Mouse (Mus musculus) gastrocnemius, postnatal 36 days (tissue): ENCODE data around the gene Plcg1. TPM values are rescaled to one million over a fixed set of nuclear protein-coding genes. Genes with fewer than 3 reads are reported as not detected.
A peak's percentile ranks its signal among the peaks of the same experiment; 100 is the strongest.

ENCODE experiments used
- DNase-seq, 2 experiments: peaks; one replicate each; pipeline ENCODE4 v3.0.0; 2022
- intact Hi-C: fragments of 180-260 bp; cut with DNase I; formaldehyde crosslinking; loops from one replicate; pipeline ENCODE4 v1.15.1; 2025
- long read RNA-seq, 2 experiments: library from polyadenylated mRNA; stranded (forward); transcript quantifications; one replicate each; pipeline ENCODE4 v2.0.0; 2021
- total RNA-seq, 2 experiments: library from RNA; stranded (reverse); gene quantifications; 2 replicates each; pipeline ENCODE4 v1.2.3; 2021

The Plcg1 gene
- total RNA-seq: 10 to 100 TPM; 16.8 to 20.5 TPM
- long read RNA-seq, experiment 1, partial matches to known transcripts: 3 of 22 reads
- long read RNA-seq, experiment 1, other reads (novel, unspliced or antisense): 19 of 22 reads
- long read RNA-seq, experiment 2, partial matches to known transcripts: 9 of 25 reads
- long read RNA-seq, experiment 2, other reads (novel, unspliced or antisense): 16 of 25 reads

DNA sequence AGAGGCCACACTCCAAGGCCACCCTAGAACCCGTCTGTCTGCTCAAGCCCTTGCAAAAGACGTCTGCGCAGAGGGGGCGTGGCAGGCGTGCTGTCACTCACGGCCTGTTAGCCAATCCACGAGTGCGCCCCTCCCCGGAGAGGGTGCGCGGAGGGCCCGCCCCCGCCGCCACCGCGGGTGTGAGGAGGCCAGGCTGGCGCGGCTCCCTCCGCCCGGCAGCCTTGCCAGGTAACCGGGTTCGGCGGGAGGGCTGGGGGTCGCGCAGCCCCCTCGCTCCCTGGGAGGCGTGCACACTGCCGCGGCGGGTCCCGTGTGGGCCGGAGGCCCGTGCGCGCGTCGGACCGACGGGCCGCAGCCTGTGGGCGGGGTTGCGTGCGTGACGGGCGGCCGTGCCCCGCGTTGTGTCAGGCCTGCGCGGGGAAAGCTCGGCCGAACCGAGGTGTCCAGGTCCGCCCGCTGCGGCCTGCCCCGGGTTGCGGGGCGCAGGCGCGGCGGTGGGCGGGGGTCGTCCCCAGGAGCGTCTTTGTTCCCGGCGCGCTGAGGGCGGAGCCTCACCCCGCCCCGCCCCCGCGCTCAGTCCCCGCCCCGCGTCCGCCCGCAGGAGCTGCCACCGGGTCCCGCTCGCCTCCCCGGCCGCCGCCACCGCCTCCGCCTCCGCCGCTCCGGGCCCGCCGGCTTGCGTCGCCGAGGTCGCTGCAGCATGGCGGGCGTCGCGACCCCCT lies at the start of gene Plcg1:
Gene Plcg1 (plus strand): TSS at position 184 of the 722 bp plus-strand sequence.
- DNase-seq: peak; percentile 91 to 93
- intact Hi-C loops: no loop called here

DNA sequence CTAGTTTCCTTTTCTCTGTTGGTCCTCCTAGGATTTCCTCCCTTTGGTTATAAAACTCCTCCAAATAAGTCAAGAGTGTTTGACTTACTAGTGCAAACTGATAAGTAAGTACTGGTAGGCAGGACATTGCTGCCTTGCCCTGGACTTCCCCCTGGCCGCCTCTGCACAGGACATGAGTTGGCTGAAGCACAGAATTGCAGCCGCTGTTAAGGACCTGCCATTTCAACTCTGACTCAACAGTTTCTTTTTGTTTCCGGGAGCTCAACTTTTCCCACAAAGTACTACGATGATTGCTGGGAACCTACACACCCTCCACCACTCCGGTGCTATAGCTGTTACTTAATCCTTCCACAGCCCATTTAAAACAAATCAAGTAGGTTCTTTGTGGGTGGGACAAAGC lies 30.8 kb upstream of the Plcg1 start:
- intact Hi-C loops: no loop called here
- DNase-seq: peak in 1 of 2 experiments; percentile 20

DNA sequence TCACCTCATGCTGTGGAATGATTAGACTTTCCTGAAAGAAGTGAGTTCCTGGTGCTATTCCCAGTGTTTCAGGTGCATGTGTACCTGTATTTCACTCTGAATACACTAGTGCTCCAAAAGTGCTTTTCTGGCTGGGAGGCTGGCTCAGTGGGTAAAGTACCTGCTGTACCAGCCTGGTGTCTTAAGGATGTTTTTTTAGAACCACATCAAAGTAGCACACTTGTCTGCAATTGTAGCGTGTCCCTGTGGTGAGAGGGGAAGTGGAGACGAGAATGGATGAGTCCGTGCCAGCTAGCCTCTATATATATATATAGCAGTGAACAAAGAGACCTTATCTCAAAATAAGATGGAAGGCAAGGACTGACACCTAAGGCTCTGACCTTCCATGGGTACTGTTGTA lies 29.5 kb upstream of the Plcg1 start:
- DNase-seq: no peak
- intact Hi-C loops: no loop called here

DNA sequence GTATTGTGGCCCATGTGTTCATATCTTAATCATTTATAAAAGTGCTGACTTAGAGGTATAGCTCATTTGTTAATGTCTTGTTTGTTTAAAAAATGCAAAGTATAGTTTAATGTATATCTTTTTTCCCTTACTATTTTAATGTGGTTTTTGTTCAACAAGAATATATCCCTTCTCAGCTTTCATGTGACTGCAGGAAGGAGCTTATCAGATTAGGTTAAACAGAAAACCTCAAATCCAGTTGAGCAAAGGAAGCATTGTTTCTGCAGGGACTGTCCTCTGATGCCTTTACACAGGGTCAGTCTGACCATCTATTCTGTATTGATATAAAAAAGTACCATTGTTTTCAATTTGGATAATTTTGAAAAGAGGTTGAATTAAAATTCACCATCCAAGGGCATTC lies 28.3 kb upstream of the Plcg1 start:
- intact Hi-C loops: no loop called here
- DNase-seq: no peak

DNA sequence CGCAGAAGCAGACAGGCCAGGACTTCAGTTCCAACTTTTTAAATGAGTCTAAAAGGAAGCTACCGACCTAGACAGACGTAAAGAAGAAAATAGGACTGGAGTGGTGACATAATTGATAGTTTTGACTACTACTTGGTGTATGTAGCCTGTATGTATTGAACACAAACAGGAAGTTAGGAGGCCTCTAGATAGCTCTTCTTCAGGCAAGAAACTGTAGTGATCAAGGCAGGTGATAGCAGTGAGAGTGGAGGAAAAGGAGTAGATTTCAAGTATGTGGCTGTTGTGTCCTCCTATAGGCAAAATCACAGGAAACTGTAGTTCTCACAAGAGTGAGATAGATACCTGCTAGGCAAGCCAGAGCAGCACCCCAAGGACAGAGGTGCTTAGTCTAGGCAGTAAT lies 23.4 kb upstream of the Plcg1 start:
- DNase-seq: no peak
- intact Hi-C loops: no loop called here

DNA sequence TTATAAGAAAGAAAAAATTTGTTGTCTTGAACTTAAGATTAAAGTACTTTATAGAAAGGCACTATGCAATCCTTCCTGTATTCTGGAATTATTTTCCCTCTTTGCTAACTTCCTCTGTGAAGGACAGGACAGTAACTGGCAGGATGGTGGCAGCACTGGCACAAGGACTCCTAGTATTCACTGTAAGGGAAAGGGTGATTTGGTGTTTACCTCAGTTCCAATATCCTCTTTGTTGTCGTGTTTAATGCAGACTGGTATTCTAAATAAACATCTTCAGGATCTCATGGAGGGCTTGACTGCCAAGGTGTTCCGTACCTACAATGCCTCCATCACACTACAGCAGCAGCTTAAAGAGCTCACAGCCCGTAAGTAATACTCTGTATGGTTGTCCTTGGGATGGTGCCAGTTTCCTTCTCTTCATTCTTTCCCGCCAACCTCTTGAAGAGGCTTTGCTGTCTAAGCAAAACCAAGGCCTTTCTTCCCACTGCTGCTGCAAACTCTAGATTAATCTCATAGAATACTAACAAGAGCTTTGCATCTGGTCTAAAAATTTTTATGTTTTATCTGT lies 15.6 kb upstream of the Plcg1 start:
- intact Hi-C loops: loop anchor here (5.0 kb wide), 1 partner anchor 172 kb away; no protein-coding TSS in a partner anchor
- no peak for DNase-seq

DNA sequence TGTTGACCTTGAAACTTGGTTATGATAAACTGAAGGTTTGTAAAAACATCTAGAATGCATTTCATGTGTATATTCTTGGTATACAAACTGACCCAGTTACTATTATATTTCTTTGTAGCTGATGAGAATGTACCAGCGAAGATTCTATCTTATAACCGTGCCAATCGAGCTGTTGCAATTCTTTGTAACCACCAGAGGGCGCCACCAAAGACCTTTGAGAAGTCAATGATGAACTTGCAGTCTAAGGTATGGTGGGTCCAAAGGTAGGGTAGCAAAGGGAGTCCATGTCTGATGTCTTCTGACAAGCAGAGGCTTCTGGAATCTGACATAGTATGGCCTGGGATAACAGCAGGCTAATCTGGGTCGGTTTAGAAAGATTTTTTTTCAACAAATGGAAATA lies 13.8 kb upstream of the Plcg1 start:
- no peak for DNase-seq
- intact Hi-C loops: loop anchor here (5.0 kb wide), 1 partner anchor 170 kb away; no protein-coding TSS in a partner anchor

DNA sequence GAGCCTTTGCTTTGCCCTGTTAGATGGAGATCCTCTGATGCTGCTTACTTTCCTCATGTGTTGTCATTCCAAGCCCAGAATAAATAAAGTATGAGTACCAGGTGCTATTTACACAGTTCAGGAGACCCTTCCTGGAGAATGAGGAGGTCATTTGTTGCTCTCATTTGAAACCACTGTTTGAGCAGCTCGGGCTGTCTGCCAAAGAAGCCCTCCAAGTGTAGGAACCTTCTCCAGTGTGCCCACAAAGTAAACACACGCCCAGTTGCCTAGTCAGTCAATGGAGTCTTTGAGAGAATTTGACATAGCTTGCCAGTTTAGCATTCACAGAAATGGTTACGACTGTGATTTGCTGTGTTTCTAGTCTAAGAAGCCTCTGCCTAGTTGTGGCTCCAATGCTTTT lies 12.3 kb upstream of the Plcg1 start:
- intact Hi-C loops: loop anchor here (5.0 kb wide), 1 partner anchor 168 kb away; no protein-coding TSS in a partner anchor
- no peak for DNase-seq

DNA sequence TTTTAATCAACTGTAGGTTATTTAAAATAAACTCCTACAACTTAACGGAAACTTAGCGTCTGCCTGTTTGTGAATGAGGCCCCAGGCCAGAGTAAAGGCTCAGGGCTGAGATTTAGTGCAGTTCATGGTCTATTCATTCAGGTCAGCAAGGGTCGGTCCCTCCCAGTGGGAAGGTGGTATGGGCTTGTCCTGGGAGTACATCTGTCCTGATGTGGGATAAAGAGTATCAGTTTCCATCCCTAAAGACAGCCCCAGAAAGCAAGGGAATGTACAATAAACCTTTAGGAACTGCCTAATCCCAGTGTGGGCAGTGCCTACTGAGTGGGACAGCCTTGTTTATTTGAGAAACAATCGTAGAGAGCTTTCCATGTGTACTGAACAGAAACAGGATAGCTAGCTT lies 8.4 kb upstream of the Plcg1 start:
- DNase-seq: no peak
- intact Hi-C loops: no loop called here

DNA sequence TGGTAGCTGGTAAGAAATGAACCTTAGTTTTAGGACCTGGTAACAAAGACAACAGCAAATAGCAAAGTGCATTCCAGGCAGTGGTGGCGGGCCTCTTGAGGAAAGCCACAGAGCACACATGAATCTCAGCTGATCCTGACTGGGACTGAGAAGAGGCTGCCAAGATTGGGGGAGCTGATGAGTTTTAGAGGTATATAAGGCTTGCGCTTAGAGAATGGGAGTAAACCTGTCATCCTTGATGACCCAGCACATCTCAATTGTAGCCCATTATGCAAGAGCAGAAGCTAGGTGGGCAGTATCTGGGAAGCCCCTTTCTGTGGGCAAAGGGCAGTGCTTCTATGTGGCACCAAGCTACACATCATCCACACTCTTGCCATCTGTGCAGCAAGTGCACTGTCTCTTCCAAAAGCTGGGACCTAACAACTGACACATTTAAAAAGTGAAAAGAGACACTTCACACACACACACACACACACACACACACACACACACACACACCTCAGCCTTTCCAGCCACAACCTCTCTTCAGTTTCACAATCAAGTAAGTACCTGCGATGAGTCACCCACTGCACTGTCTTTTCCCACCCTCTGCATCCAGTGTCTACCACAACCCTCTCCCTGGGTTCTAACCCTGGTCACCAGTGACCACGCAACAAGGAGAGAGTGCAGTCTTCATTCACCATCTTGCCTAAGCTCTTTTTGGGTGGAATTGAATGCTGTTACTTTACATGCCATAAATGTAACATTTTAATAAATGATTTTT lies 7.3 kb upstream of the Plcg1 start:
- intact Hi-C loops: no loop called here
- no peak for DNase-seq

DNA sequence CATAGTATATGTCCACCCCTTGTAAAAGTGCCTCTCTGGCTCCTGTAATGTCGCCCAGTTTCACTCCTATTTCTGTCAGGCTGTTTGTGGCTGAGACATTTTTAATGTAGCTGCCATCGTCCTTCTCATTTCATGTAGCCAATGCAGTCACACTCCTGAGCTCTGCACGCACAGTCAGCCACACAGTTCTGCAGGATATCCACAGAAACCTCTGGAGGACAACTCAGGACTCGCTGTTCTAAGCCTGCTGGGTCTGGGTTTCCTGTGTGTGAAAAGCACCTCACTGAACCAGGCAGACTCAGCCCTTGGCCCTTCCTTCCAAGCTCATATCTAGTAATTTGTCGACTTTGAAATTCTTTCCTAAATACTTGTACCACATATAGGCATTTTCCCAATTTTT lies 6.6 kb upstream of the Plcg1 start:
- intact Hi-C loops: no loop called here
- DNase-seq: no peak

DNA sequence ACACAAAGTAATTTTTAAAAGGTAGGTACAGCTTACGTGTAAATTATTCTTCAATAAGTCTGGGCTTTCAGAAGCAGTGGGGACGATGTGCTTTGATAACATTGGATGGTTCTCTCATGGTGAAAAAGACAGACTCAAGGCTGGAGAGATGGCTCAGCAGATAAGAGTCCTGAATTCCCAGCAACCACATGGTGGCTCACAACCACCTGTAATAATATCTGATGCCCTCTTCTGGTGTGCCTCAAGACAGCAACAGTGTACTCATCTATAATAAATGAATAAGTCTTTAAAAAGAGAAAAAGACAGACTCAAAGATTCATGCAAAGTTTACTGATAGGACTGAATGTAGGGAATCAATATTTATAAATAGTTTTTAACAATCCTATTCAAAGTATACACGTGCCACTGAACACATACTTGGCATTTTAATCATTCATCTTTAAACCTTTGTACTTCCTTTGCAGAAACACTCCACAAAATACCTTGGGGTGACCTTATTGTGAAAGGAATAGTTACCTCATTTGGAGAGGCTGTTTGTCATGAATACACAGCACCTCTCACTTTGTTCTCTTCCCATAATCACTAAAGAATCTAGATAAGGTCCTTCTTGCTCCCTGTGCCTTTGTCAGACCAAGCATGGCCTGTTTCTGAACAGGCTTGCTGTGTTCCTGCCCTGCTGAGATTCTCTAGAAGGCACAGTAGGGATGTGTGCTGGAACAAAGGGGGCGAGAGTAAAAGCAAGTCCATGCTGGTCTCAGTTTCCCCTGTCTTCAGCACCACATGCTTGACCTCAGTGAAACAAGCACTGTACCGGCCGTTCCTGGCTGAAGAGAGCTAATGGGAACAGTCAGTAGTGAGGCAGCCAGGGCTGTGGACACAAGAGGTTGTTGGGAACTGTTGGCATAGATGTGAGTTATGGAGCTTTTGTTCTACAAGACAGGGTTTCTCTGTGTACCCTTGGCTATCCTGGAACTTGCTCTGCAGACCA lies 4.9 kb upstream of the Plcg1 start:
- DNase-seq: no peak
- intact Hi-C loops: no loop called here

DNA sequence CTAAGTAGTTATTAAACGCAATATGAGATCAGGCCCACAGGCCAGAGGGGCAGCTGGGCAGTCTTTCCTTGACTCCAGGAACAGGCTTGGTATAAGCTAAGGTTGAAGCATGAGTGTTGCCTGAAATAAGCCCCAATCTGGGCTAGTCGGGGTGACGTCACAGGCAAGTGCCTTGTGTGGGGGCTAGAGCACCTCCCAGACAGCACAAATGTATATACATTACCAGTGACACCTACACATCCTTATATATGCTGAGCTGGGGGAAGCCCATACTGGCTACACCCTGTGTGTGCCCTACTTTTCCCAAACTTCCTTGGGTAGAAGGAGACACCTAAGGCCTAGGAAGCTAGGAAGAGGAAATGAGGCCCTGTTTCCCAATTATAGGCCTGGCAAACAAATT lies 2.1 kb upstream of the Plcg1 start:
- no peak for DNase-seq
- intact Hi-C loops: no loop called here

DNA sequence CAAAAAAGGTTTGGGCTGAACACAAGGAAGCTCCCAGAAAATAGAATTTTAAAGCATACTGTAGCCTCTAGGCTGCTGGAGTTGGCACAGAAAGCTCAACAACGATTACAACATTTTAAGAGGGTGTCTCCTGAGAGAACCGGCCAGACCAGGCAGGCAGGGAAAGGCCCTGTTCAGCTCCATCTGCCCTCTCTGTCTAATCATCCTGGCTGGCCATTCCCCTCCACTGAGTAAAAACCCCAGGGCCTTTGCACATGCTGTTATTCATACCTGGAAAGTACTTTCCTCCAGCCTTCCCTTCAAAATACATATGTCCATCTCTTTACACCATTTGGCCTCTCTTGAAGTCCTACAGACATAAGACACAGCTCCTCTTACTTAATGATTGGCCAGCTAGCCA lies 1.7 kb upstream of the Plcg1 start:
- intact Hi-C loops: no loop called here
- DNase-seq: no peak

DNA sequence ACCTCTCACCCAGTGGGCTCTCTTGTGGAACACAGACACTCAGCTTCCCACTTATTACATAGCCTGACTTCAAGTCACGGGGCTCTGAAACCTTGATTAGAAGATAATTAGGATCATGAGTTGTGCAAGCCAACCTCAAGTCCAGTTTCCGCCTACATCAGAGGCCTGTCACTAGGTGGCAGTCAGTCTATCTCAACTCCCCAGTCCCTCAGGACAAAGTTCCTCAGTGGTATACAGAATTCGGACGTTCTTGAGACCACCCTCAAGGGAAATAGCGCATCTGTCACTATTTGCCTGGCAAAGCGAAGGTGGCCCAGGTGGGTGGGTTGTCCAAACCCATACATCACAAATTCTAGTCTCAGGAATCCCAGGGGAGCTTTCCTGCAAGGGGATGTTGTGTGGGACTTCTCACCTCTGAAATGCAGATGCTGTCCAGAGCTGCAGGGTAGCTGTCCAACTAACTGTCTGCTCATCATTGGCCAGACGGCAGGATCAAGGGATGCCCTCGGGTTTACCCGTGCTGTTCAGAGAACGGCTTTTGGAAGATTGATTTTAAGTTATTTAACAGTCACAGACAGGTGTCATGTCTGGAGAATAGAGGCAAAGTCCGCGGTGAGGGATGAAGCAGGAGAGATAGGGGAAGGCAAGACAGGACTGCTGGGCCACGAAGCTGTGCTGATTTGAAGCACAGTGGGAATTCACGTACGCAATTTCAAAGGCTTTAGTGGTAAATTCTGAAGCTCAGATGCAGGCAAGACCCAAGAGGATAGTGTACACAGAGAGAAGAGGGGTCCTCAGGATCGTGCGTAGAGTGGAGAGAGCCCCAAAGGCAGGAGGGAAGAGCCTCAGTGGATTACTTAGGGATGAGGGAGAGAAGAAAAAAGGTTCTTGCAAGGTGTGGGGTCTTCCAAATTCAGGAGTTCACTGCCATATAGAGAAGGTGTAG lies 976 bp upstream of the Plcg1 start:
- DNase-seq: no peak
- intact Hi-C loops: no loop called here

DNA sequence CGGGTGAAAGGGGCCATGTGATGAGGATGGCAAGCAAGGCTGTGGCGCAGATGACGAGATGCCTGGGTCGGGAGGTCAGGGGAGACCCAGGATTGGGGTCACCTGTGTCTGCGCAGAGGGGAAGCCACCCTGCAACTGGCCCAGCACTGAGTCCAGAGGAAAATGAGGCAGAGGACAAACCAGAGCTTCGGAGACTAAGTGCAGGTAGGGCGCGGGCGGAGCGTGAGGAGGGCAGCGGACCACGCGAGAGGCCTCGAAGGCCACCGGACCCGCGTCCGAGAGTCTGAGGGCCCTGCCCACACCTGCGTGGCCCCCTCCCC lies 343 bp upstream of the Plcg1 start:
- no peak for DNase-seq
- intact Hi-C loops: no loop called here

DNA sequence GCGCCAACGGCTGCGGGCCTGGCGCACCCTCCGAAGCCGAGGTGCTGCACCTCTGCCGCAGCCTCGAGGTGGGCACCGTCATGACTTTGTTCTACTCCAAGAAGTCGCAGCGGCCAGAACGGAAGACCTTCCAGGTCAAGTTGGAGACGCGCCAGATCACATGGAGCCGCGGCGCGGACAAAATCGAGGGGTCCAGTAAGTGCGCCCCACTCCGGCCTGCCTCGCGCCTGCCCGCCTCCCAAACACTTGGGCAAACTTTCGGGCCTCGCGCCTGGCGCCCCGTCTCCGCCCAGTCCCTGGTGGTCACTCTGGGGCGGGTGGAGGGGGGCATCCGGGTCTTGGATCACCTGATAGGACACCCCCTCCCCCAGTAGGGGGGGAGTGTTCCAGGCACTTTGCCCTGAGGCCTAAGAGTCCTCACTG lies 750 bp downstream of the Plcg1 start:
- DNase-seq: peak; percentile 63 to 73
- intact Hi-C loops: no loop called here

DNA sequence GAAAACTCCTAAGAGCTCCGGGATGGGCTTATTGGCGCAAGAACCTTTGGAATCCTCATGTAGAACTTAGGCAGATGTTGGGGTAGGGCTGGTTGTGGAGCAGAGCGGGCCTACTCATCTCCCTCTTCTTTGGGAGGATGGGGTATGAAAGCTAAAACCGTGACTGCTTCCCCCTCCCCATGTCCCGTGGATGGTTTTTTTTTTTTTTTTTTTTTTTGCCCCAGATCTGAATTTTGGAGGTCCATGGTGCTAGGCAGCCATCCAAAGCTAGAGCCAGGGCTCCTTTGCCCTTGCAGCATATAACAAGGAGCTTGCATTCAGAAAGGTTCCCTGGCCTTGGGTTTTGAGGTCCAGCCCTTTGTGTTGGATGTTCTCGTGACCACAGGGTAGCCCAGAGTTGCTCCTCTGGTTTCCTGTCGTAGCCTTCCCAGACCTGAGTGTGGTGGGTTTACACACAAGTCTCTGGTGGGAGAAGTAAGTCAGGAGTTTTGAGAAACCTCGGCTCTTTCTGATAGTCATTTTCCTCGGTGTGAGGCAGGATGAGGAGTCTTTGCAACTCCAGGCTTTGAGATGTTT lies 1.4 kb downstream of the Plcg1 start:
- intact Hi-C loops: no loop called here
- DNase-seq: no peak

DNA sequence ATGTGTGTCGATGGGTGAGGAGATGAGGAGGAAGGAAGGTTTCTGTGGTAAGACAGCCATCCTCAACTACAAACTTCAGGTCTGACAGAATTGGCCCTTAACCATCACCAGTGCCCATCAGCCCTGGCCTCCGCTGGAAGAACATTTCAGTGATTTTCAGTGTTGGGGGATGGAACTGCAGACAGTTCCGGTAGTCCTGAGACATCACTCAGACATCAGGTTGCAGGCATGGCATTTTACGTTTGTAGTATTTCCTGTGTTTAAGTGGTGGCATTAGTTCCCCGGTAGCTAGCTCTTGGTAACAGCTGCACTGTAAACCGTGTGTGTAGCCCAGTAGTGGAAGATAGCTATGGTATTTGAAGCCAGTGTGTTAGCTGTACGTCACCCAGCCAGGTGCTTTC lies 2.0 kb downstream of the Plcg1 start:
- intact Hi-C loops: no loop called here
- no peak for DNase-seq
